Mouse (Mus musculus) liver, adult 2 months (tissue): Measurements from ENCODE around the gene Lrrc20.

Experiments used
- CTCF ChIP-seq: fragments of 200-500 bp; IDR thresholded peaks from 2 replicates; pipeline ENCODE4 v1.5.1; 2011; ENCODE audit warnings: low read depth, low read length, control low read depth
- POLR2A ChIP-seq: fragments of 200-500 bp; IDR thresholded peaks from 2 replicates; pipeline ENCODE4 v1.6.1; 2011; ENCODE audit warnings: low read length, control low read depth; ENCODE audit not compliant: insufficient read depth; ENCODE audit errors: extremely low read depth

- TF ChIP-seq CTCF (no peak), POLR2A (no peak)
Measured at GRCm38 (mm10) chr10:61572126-61572525, 96.5 kb downstream of the Lrrc20 start.
